Mouse (Mus musculus): ENCODE measurements around the gene Cog8. TPM values are rescaled to one million over a fixed set of nuclear protein-coding genes. Genes with fewer than 3 reads are reported as not detected.

Cog8 gene
- 33.0 TPM for polyA plus RNA-seq (2015; fragmentation: Illumina TruSeq; extraction: RNeasy Lipid Tissue Mini Kit (QIAGEN cat#74804); ENCODE audit: insufficient read depth, low replicate concordance)

DNA sequence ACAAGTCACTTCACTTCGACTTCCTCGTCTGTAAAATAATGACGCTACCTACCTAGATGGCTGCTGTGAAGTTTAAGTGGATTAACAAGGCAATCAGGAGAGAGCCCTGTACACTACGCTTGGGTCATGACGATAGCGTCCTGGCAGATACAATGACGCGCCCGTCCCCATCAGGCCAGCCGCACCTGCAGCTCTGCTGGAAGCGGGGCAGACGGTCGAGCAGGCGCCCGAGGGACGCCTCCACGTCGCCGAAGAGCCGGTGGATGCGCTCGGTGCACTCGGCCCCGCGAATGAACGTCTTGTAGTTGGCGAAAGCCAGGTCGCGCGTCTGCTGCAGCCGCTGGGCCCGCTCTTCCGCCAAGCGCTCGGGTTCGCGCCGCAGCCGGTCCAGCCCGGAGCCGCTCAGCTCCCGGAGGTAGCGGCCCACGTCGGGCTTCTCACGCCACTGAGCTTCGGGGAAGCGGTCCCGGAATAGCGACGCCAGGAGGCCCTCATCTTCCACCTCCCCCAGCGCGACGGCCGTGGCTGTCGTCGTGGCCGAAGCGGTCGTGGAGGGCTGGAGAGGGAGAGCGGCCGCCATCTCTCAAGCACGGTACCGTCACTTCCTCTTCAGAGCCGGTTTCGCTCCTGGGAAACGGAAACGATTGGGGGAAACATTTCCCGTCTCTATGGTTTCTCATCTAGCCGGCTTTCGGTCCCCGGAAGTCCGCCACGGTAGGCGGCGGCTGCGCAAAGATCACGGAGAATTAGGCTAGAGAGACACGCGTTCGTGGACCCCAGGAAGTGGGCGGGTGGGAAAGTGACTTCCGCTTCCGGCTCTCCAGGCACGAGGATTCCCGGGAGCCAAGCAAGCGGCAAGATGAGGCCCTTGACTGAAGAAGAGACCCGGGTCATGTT, at the start of gene Cog8, which contains the start of gene Nip7:
TSS of gene Cog8 (minus strand) at position 614 of the 897 bp plus-strand sequence.
TSS of gene Nip7 (plus strand) at position 802 of the 897 bp plus-strand sequence.

DNA sequence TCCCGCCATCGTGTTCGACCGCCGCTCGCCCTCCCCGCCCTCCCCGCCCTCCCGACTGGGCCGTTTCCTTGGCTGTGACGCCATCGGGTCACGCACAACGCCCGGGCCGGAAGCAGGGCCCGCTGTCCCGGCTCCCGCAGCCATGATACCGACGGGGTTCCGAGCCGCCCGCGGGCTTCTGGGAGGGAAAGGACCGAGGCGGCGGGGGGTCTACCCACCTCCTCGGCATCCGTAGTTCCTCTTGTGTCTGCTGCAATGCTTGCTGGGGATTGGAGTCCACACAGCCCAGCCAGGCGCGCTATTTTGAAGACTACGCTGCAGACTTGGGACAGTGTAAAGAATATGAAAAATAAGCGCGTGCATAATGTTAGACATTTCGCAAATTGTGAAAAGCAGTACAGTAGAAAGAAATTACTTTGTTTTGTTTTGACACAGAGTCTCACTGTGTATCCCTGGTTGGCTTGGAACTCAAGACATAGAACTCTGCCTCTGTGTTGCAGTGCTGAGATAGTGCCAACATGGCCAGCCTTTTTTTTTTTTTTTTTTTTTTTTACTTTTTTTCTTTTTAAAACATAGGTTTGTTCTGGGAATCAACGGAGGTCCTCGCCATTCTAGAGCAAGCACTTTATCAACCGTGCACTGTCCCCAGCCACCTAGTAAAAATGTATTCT, 40.0 kb upstream of the Cog8 start, which contains the start of gene Terf2:
TSS of gene Terf2 (minus strand) at position 182 of the 671 bp plus-strand sequence.

DNA sequence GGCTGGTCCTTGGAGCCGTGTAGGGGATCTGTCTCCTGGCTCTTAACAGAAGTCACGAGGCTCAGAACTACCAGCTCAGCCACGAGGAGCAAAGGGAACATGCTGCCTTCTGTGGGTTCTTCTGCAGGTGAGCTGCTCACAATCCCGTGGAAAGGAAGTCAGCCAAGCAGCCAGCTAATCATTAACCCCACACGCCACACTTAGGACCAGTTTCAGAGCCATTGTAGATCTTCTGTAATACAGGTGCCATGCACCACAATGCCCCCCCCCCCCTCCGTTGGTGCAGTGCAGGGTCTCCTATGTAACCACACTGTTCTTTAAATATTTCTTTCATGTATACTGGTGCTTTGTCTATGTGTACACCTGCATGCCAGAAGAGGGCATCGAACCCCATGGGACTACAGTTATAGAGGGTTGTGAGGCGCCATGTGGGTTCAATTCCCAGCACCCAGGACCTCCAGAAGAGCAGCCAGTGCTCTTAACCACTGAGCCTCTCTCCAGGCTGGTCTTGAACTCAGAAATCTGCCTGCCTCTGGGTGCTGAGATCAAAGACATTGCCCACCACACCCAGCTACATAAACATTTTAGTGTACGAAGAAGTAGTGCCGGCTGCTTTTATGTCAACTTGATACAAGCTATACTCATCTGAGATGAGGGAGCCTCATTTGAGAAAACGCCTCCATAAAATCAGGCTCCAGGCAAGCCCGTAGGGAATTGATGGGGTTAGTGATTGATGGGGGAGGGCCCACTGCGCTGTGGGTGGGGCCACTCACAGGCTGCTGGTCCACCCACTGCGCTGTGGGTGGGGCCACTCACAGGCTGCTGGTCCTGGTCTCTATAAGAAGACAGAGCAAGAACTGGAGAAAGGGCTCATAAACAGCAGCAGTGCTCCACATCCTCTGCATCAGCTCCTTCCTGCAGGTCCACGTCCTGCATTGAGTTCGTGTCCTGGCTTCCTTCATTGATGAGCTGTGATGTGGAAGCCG, 9.3 kb upstream of the Cog8 start, which contains the start of gene Tmed6:
TSS of gene Tmed6 (minus strand) at position 134 of the 986 bp plus-strand sequence.

DNA sequence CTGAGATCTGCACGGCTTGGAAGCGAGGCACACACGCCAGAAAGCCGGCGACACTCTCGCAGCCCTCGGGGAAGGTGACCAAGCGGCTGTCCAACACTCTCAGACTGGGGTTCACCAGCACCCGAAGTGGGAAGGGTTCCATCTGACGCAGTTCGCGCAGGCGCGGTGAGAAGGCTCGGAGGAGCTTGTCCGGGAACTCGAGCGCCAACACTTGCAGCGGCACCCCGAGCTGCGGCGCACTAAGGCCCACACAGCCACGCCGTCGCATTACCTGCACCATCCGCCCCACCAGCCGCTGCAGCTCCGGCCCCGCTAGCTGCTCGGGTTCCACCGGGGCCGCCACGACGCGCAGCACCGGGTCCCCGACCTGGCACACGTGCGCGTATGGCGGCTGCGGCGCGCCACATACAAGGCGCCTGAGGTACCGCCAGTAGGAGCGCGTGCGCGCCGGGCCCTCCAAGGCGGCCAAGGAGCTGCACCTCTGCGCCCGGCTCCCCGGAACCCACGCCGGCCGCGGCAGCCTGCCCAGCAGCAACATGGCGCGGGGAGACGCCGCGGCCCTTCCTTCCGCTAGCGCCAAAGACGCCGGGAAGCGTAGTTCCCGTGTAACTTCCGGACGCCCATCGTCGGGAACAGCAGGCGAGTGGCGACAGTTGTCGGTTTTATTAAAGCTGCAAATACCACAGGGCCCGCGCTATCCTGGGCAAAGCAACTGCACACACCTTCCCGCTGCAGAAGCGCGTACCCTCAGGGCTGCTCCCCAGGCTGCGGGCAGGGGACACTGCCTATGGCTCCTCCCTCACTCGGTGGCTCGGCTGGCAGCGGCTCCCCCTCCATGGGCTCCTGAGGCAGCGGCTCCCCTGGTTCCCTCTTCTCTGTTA, 8.2 kb downstream of the Cog8 start, which contains the start of gene Pdf:
TSS of gene Pdf (minus strand) at position 554 of the 881 bp plus-strand sequence.

GRCm38 (mm10) chr8:107030650-107031576, 25.6 kb downstream of the Cog8 start, which contains the start of gene Vps4a:
Vps4a (plus strand) TSS chr8:107031222.

Other genes with a start within 250 kb of the Cog8 start
- 0.21 TPM for gene Has3, start 186.4 kb downstream of the Cog8 start, polyA plus RNA-seq (2015; fragmentation: Illumina TruSeq; extraction: RNeasy Lipid Tissue Mini Kit (QIAGEN cat#74804); ENCODE audit: insufficient read depth, low replicate concordance)
- gene Utp4, start 163.1 kb downstream of the Cog8 start, polyA plus RNA-seq (2015; fragmentation: Illumina TruSeq; extraction: RNeasy Lipid Tissue Mini Kit (QIAGEN cat#74804); ENCODE audit: insufficient read depth, low replicate concordance) = 39.9 TPM
- gene Sntb2, start 120.9 kb downstream of the Cog8 start, polyA plus RNA-seq (2015; fragmentation: Illumina TruSeq; extraction: RNeasy Lipid Tissue Mini Kit (QIAGEN cat#74804); ENCODE audit: insufficient read depth, low replicate concordance) = 18.5 TPM
- 56.9 TPM for gene Vps4a, start 25.5 kb downstream of the Cog8 start, polyA plus RNA-seq (2015; fragmentation: Illumina TruSeq; extraction: RNeasy Lipid Tissue Mini Kit (QIAGEN cat#74804); ENCODE audit: insufficient read depth, low replicate concordance)
- 17.4 TPM for gene Pdf, start 8.1 kb downstream of the Cog8 start, polyA plus RNA-seq (2015; fragmentation: Illumina TruSeq; extraction: RNeasy Lipid Tissue Mini Kit (QIAGEN cat#74804); ENCODE audit: insufficient read depth, low replicate concordance)
- gene Nip7, start 188 bp upstream of the Cog8 start, polyA plus RNA-seq (2015; fragmentation: Illumina TruSeq; extraction: RNeasy Lipid Tissue Mini Kit (QIAGEN cat#74804); ENCODE audit: insufficient read depth, low replicate concordance) = 46.5 TPM
- 0.50 TPM for gene Tmed6, start 9.0 kb upstream of the Cog8 start, polyA plus RNA-seq (2015; fragmentation: Illumina TruSeq; extraction: RNeasy Lipid Tissue Mini Kit (QIAGEN cat#74804); ENCODE audit: insufficient read depth, low replicate concordance)
- gene Terf2, start 39.9 kb upstream of the Cog8 start, polyA plus RNA-seq (2015; fragmentation: Illumina TruSeq; extraction: RNeasy Lipid Tissue Mini Kit (QIAGEN cat#74804); ENCODE audit: insufficient read depth, low replicate concordance) = 55.2 TPM
- gene Cyb5b, start 94.0 kb upstream of the Cog8 start, polyA plus RNA-seq (2015; fragmentation: Illumina TruSeq; extraction: RNeasy Lipid Tissue Mini Kit (QIAGEN cat#74804); ENCODE audit: insufficient read depth, low replicate concordance) = 62.0 TPM
- gene Nfat5, start 236.8 kb upstream of the Cog8 start, polyA plus RNA-seq (2015; fragmentation: Illumina TruSeq; extraction: RNeasy Lipid Tissue Mini Kit (QIAGEN cat#74804); ENCODE audit: insufficient read depth, low replicate concordance) = 106 TPM